Mouse (Mus musculus) hindbrain, embryonic 14.5 days (tissue): Measurements from ENCODE around the gene Osbpl8. TPM values are rescaled to one million over a fixed set of nuclear protein-coding genes. Genes with fewer than 3 reads are reported as not detected.
A peak's percentile ranks its signal among the peaks of the same experiment; 100 is the strongest.

Source experiments
- ATAC-seq: fragments of 200-750 bp; cut with Nextera tagmentation; 2 replicates; pipeline ENCODE4 v1.8.0; 2017; ENCODE audit warnings: moderate number of reproducible peaks, mild to moderate bottlenecking, moderate TSS enrichment, moderate library complexity; ENCODE audit not compliant: low FRiP score
- DNase-seq: peaks from one replicate; pipeline ENCODE4 v3.0.0-alpha.2; 2015; ENCODE audit warnings: low spot score
- H3K27ac ChIP-seq: fragments of 300-500 bp; sonication (generic); 2 replicates; pipeline ENCODE4 v1.5.1; 2014; ENCODE audit warnings: mild to moderate bottlenecking, moderate library complexity
- H3K27me3 ChIP-seq: fragments of 300-500 bp; sonication (generic); 2 replicates; pipeline ENCODE4 v1.6.1; 2014; ENCODE audit warnings: mild to moderate bottlenecking, low read length, mixed read lengths; ENCODE audit not compliant: control insufficient read depth, insufficient read depth
- H3K36me3 ChIP-seq: fragments of 300-500 bp; sonication (generic); replicated peaks from 2 replicates; pipeline ENCODE4 v1.6.1; 2014; ENCODE audit not compliant: control insufficient read depth, insufficient read depth
- H3K4me1 ChIP-seq: fragments of 300-500 bp; sonication (generic); replicated peaks from 2 replicates; pipeline ENCODE4 v1.6.1; 2014; ENCODE audit warnings: antibody characterized with exemption, low read length, mixed read lengths; ENCODE audit not compliant: control insufficient read depth, insufficient read depth
- H3K4me2 ChIP-seq: fragments of 300-500 bp; sonication (generic); replicated peaks from 2 replicates; pipeline ENCODE4 v1.6.1; 2014; ENCODE audit warnings: mild to moderate bottlenecking, moderate library complexity
- H3K4me3 ChIP-seq: fragments of 300-500 bp; sonication (generic); replicated peaks from 2 replicates; pipeline ENCODE4 v1.5.1; 2014; ENCODE audit warnings: mild to moderate bottlenecking, low read length
- H3K9ac ChIP-seq: fragments of 300-500 bp; sonication (generic); 2 replicates; pipeline ENCODE4 v1.6.1; 2014
- H3K9me3 ChIP-seq: fragments of 300-500 bp; sonication (generic); 2 replicates; pipeline ENCODE4 v1.6.1; 2016; ENCODE audit warnings: low read length; ENCODE audit not compliant: control insufficient read depth
- WGBS: fragments of 180-500 bp; shearing (Covaris S2); extraction: QIAGEN DNeasy Blood & Tissue Kit; methylation state at CpG from one replicate; pipeline ENCODE4 v1.1.7; 2014; 5-methylcytosine and 5-hydroxymethylcytosine counted together
- polyA plus RNA-seq: library from polyadenylated mRNA; unstranded; fragments of >200 nt; fragmentation: Nextera tagmentation; extraction: Ambion mirVana; gene quantifications from 2 replicates; pipeline ENCODE4 v1.2.1, GENCODE M21; 2014

Gene Osbpl8
- polyA plus RNA-seq, 1 experiment from 2014 or later: 20.6 TPM

DNA sequence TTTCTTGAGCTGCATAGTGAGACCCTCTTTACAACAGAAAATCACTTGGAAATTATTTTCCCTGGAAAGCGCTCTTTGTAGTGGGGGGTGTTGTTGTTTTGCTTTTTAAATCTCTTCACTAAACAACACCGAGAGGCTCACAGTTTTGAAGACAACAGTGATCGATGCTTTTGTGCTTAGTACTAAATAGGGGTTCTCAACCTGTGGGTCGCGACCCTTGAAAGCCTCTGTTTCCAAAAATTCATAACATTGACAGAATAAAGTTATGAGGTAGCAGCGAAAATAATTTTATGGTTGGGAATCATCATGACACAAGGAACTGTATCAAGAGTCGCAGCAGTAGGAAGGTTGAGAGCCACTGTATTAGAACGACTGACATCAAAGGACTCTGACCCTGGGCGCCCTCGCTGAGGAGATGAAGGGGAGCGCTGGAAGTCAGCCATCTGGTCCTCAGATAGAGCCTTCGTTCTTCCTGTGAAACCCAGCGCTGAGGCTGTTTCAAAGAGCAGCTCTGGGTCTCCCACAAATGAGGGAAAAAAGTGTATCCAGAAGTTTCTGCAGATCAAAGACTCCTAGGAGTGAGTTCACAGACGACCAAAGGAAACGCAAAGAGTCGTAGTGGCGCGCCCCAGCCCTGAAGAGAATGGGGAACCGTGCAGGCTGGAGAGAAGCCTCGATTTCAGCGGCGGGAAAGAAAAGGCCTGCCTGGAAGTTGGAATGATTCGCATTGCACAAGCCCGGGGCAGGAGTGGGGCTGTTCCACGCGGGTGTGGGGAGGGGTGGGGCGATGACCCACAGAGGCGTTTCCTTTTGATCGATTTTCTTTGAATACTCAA, 171.2 kb downstream of the Osbpl8 start:
- DNase-seq: no peak
- H3K36me3 ChIP-seq: no peaks in the 10 kb centered on the region
- no peaks in the 10 kb centered on the region for H3K4me1 ChIP-seq
- no peak overlapping the region for H3K27ac ChIP-seq
- H3K27me3 ChIP-seq: peaks cover 3% of the 10 kb centered on the region; the same call in 1 of the 2 replicates
- 24% methylated on average over 29 of the region's 29 CpGs for WGBS
- no peak for ATAC-seq
- H3K4me2 ChIP-seq: peak overlapping the region; percentile 17
- H3K9ac ChIP-seq: no peak overlapping the region
- no peaks in the 10 kb centered on the region for H3K9me3 ChIP-seq
- no peak overlapping the region for H3K4me3 ChIP-seq

DNA sequence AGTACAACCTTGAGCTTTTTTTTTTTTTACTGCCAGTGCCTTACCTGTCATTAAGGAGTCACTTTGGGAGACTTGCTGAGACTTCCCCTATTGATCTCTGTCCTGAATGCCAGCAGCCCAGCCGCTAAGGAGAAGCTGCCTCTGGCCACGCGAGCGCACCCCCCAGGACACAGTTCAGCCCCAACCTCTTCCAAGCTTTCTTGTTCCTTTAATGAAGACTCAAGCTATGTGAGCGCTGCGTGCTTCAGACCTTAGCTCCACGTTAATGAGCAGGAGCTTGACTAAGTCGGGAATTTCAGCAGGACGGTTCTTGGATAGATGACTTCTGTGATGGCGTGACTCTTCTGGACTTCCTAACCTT, 171.8 kb downstream of the Osbpl8 start:
- no peaks in the 10 kb centered on the region for H3K36me3 ChIP-seq
- no peak for DNase-seq
- no peaks in the 10 kb centered on the region for H3K4me1 ChIP-seq
- no peak overlapping the region for H3K9ac ChIP-seq
- peak overlapping the region; percentile 17 for H3K4me2 ChIP-seq
- no peak for ATAC-seq
- WGBS: 24% methylated on average over 10 of the region's 10 CpGs
- H3K4me3 ChIP-seq: no peak overlapping the region
- H3K27ac ChIP-seq: no peak overlapping the region
- no peaks in the 10 kb centered on the region for H3K9me3 ChIP-seq
- H3K27me3 ChIP-seq: peaks cover 3% of the 10 kb centered on the region; the same call in 1 of the 2 replicates

DNA sequence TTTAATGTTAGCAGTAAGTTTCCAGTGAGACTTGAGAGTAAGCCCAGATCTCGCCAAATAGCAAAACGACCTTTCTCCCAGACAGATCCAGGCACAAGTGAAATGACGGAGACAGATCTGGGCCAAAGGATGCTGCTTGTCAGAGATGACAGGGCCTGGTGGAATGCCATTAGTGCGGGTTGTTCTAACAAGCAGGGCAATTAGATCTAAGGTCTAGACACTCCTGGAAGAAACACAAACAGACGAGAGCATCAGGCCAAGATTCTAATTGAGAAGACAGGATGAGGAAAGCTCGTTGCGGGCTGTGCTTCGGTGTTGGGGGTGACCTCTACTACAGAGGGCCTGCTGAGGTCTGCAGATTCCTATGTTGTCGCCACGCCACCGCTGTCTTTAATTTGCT, 174.7 kb downstream of the Osbpl8 start:
- Histone ChIP-seq H3K36me3 (no peaks in the 10 kb centered on the region), H3K4me3 (no peak overlapping the region), H3K27me3 (peaks cover 3% of the 10 kb centered on the region; the same call in 1 of the 2 replicates), H3K27ac (no peak overlapping the region), H3K4me2 (no peak overlapping the region), H3K9ac (no peak overlapping the region), H3K9me3 (no peaks in the 10 kb centered on the region), H3K4me1 (no peaks in the 10 kb centered on the region)
- ATAC-seq (no peak), DNase-seq (no peak)
- WGBS: 77% methylated on average over 11 of the region's 11 CpGs

DNA sequence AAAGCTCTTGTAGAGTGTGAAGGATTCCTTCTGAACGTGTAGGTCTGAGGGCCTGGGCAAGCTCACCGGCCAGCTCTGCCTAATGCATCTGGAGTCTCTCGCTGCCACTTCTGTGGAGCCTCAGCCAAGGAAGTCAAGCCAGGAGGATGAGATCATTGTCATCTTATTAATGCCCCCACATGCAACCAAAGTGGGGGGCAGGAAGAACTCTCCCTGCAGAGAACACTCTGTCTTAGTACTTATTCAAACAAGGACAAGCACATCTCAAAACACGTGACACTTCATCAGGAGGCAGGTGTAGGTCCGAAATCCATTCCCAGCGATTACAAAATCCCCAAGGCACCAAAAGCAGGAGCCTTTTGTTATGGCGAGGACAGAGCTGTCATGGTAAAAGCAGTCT, 177.2 kb downstream of the Osbpl8 start:
- DNase-seq (no peak), ATAC-seq (no peak)
- Histone ChIP-seq H3K4me1 (no peaks in the 10 kb centered on the region), H3K4me3 (no peak overlapping the region), H3K4me2 (no peak overlapping the region), H3K27ac (no peak overlapping the region), H3K27me3 (no peaks in the 10 kb centered on the region), H3K36me3 (no peaks in the 10 kb centered on the region), H3K9ac (no peak overlapping the region), H3K9me3 (no peaks in the 10 kb centered on the region)
- 89% methylated on average over 7 of the region's 7 CpGs for WGBS

DNA sequence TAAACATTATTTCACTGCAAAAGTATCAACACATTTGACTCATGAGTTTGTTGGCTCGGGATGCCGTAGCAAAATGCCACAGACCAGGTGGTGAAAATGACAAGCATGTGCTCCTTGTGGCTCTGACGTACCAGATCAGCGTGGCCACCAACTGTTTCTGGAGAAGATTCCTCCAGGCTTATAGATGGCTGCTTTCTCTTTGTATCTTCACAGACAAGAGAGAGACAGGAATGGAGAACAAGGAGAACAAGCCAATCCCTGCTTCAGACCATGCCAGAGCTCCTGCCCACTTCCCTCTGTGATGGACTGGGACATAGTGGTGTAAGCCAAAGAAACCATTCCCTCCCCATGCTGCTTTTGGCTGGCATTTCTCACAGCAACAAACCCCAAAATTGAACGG, 179.0 kb downstream of the Osbpl8 start:
- Histone ChIP-seq H3K27ac (no peak overlapping the region), H3K9me3 (no peaks in the 10 kb centered on the region), H3K4me1 (no peaks in the 10 kb centered on the region), H3K27me3 (no peaks in the 10 kb centered on the region), H3K36me3 (no peaks in the 10 kb centered on the region), H3K9ac (no peak overlapping the region), H3K4me3 (no peak overlapping the region), H3K4me2 (no peak overlapping the region)
- ATAC-seq (no peak), DNase-seq (no peak)
- 95% methylated on average over 5 of the region's 5 CpGs for WGBS

Other genes starting within 250 kb of the Osbpl8 start
- gene Csrp2, start 245.0 kb upstream of the Osbpl8 start, polyA plus RNA-seq: 122 and 128 TPM in 2 replicates
- 62.1 and 68.1 TPM in 2 replicates for gene Zdhhc17, start 154.6 kb upstream of the Osbpl8 start, polyA plus RNA-seq
- gene Bbs10, start 133.9 kb downstream of the Osbpl8 start, polyA plus RNA-seq: 5.7 and 6.1 TPM in 2 replicates